Mouse (Mus musculus): ENCODE data around the gene Etl4. TPM values are rescaled to one million over a fixed set of nuclear protein-coding genes. Genes with fewer than 3 reads are reported as not detected.

The Etl4 gene
- total RNA-seq, 2 experiments from 2014 or later: 59.1 to 69.7 TPM

DNA sequence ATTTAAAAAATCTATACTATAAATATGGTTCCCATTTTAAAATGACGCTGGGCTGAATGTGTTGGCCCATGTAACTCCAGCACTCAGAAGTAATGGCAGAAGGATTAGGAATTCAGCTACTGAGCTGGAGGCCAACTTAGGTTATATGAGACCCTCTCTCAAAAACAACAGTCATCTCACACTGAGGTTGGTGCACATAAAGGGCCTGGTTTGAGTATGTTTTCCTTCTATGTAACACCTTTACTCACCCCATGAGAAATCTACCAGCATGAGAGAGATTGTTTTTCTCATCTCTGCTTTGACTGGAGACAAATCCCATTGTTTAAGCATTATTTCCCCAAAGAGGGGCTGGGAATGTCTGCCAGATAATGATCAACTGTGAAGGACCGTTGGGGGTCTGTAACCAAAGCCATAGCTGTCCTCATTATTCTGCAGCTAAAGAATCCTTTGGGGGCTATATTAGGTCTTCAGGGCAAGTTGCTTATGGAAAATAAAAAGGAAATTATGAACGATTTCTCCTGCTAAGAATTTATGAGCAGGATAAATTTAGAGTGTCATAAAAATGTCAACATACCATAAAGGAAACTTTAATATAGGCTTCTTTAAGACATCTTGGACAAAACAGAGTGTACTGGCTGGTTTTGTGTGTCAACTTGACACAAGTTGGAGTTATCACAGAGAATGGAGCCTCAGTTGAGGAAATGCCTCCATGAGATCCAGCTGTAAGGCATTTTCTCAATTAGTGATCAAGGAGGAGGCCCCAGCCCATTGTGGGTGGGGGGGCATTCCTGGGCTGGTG is 922.2 kb downstream of the Etl4 start:
- no peak for DNase-seq (ENCODE audit: low spot score in 2 of 2)

DNA sequence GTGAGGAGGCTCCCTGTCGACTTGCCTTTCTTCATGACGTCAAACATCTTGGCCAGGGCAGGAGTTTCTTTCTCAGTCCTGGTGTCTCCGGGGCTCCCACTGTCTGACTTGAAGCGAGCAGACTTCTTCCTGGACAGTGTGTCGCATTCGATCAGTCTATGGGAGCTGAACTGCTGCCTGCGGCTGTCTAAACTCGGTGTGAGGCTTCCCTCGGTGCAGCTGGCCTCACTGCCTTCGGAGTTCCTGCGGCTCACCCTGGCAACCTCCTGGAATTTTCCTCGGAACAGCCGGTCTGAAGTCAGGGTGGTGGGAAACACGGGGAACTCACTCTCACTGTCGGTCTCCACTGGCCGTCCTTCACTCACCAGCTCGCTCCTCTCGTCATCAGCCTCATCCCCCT is 939.8 kb downstream of the Etl4 start:
- no peak for DNase-seq (ENCODE audit: low spot score in 2 of 2)

Small RNA genes within 50 kb of the gene (microRNA-seq; reads per million reads assigned to microRNA genes)
- gene Gm44457: 0 reads per million in 2 experiments
